Mouse (Mus musculus): Measurements from ENCODE around the gene C3.

- TF ChIP-seq ZC3H11A (IDR thresholded peaks at IDR 0.05; ENCODE audit: borderline replicate concordance, low read depth, low read length) (no peak), ZNF384 (IDR thresholded peaks at IDR 0.05; ENCODE audit: low read depth, low read length) (no peak), CHD2 (IDR thresholded peaks at IDR 0.05; ENCODE audit: low read depth, low read length) (no peak)
Observed at GRCm38 (mm10) chr17:57248771-57249170, 20.8 kb upstream of the C3 start.
